Mouse (Mus musculus) ES-Bruce4 (cell line): ENCODE measurements around the gene Ipo7.

ENCODE experiments used
- CTCF ChIP-seq: IDR thresholded peaks from one replicate; pipeline ENCODE4 v1.8.1; 2011; ENCODE audit warnings: low read depth, low read length
- EP300 ChIP-seq: IDR thresholded peaks from 2 replicates; pipeline ENCODE4 v1.6.1; 2011; ENCODE audit warnings: low read depth, low read length; ENCODE audit not compliant: insufficient read depth
- POLR2A ChIP-seq: IDR thresholded peaks from one replicate; pipeline ENCODE4 v1.8.1; 2011; ENCODE audit warnings: low read length; ENCODE audit not compliant: insufficient read depth

DNA sequence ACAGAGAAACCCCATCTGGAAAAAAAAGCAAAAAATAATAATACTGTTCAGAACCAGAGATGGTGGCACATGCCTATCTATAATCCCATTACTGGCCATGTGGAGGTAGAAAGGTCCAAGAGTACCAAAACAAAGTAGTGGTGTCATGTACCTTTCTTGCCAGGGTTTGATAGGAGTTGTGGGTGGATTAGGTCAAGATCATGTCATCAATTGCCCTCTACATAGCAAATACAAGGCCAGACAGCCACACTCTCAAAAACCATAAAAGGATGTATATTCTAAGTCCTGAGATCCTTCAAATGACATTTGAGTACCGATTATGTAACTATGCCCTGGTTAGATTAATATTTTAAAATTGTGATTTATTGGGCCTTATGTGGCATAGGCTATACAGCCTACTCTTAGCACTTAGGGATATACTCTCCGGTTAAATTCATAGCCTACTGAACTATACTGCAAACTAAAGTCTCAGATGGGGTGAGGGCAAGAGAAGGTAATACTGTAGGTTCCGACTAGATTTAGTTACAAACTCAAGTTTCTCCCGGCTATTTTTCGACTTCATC, 42.1 kb downstream of the Ipo7 start:
- TF ChIP-seq EP300 (no peak), CTCF (no peak), POLR2A (no peak)
